Mouse (Mus musculus) cerebellum, adult 2 months (tissue): Measurements from ENCODE around the gene Medag. TPM values are rescaled to one million over a fixed set of nuclear protein-coding genes. Genes with fewer than 3 reads are reported as not detected.

Experiments
- DNase-seq, 2 experiments: peaks; one replicate each; pipeline ENCODE4 v3.0.0; 2021
- H3K27ac ChIP-seq: fragments of 200-500 bp; 2 replicates; pipeline ENCODE4 v1.5.1; 2012; ENCODE audit warnings: low read length, control low read depth, inconsistent platforms; ENCODE audit not compliant: insufficient read depth
- H3K27me3 ChIP-seq: fragments of 200-500 bp; 2 replicates; pipeline ENCODE4 v1.6.1; 2012; ENCODE audit warnings: inconsistent platforms, mild to moderate bottlenecking, low read length, moderate library complexity; ENCODE audit not compliant: control insufficient read depth, insufficient read depth
- H3K4me1 ChIP-seq: fragments of 200-500 bp; 2 replicates; pipeline ENCODE4 v1.6.1; 2011; ENCODE audit warnings: low read length; ENCODE audit not compliant: control insufficient read depth, insufficient read depth
- H3K4me3 ChIP-seq: fragments of 200-500 bp; replicated peaks from 2 replicates; pipeline ENCODE3; 2011; ENCODE audit warnings: mild to moderate bottlenecking, low read depth, low read length, control low read depth; ENCODE audit not compliant: insufficient read depth
- CTCF ChIP-seq: fragments of 200-500 bp; IDR thresholded peaks from 2 replicates; pipeline ENCODE4 v1.5.1; 2011; ENCODE audit warnings: low read depth, mild to moderate bottlenecking, control low read depth, low read length, moderate library complexity, borderline replicate concordance; ENCODE audit not compliant: insufficient read depth
- POLR2A ChIP-seq: fragments of 200-500 bp; IDR thresholded peaks from 2 replicates; pipeline ENCODE4 v1.6.1; 2011; ENCODE audit warnings: low read length, control low read depth, borderline replicate concordance; ENCODE audit not compliant: insufficient read depth
- WGBS: fragments of 180-500 bp; shearing (Covaris S2); methylation state at CpG from one replicate; pipeline ENCODE4 v1.1.7; 2018; 5-methylcytosine and 5-hydroxymethylcytosine counted together
- polyA plus RNA-seq: library from polyadenylated mRNA; depleted of rRNA; stranded (reverse); fragments of >200 nt; gene quantifications from 2 replicates; pipeline ENCODE4 v1.2.3, GENCODE M21; 2012

Medag gene
- polyA plus RNA-seq, 1 experiment = 14.2 TPM

DNA sequence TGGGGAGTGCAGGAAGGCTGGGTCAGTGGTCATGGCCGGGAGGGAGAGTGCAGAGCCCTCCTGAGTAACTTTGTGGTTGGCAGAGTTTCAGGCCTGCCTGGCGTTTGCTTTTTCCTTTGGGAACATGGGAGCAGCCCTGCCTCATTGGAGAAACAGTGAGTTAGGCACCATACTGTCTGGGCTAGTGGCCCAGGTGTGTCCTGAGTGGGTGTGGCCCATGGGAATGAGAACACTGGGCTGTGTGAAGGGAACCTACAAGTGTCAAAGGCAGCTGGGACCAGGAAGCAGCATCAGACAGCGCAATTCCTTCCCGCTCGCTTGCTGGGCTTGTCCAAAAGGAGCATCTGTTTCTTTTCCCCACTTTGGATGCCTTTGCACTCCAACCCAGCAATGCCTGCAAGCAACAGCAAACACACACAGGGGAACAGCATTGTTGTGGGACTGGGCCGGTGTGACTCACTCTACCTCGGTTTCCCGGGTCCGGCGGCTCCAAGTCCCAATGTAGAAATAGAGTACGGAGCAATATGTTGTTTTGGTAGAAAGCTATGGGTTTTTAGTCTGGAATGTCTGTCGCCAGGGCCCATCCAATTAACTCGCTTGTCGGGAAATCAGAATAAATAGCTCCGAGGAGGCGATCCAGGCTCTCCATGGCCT is 32.3 kb upstream of the Medag start:
- H3K4me1 ChIP-seq = peaks cover 4% of the 10 kb centered on the region
- no peaks in the 10 kb centered on the region for H3K27me3 ChIP-seq
- H3K4me3 ChIP-seq = no peak overlapping the region
- no peak for DNase-seq
- no peak overlapping the region for H3K27ac ChIP-seq
- 66% methylated on average over 16 of the region's 16 CpGs for whole genome bisulfite sequencing
- TF ChIP-seq POLR2A = no peak
- no peak for TF ChIP-seq CTCF

GRCm38 (mm10) chr5:149379861-149380260 is 31.7 kb upstream of the Medag start:
- no peaks in the 10 kb centered on the region for H3K27me3 ChIP-seq
- no peak overlapping the region for H3K27ac ChIP-seq
- DNase-seq = no peak
- TF ChIP-seq POLR2A (no peak), CTCF (no peak)
- WGBS = 65% methylated on average over 8 of the region's 8 CpGs
- H3K4me3 ChIP-seq = no peak overlapping the region
- no peaks in the 10 kb centered on the region; the same call in 1 of the 2 replicates for H3K4me1 ChIP-seq

- no peaks in the 10 kb centered on the region for H3K27me3 ChIP-seq
- 59% methylated on average over 8 of the region's 8 CpGs for WGBS
- H3K4me3 ChIP-seq = no peak overlapping the region
- no peak overlapping the region for H3K27ac ChIP-seq
- TF ChIP-seq CTCF (no peak), POLR2A (no peak)
- DNase-seq = peak in 1 of 2 experiments; percentile 14
- H3K4me1 ChIP-seq = no peaks in the 10 kb centered on the region; the same call in 1 of the 2 replicates
Measured at GRCm38 (mm10) chr5:149380388-149380916, 31.1 kb upstream of the Medag start.

GRCm38 (mm10) chr5:149381948-149382347 is 29.6 kb upstream of the Medag start:
- Histone ChIP-seq H3K27me3 (no peaks in the 10 kb centered on the region), H3K27ac (no peak overlapping the region), H3K4me1 (no peaks in the 10 kb centered on the region), H3K4me3 (no peak overlapping the region)
- no peak for TF ChIP-seq POLR2A
- TF ChIP-seq CTCF = no peak
- WGBS = 77% methylated on average over 4 of the region's 4 CpGs
- no peak for DNase-seq

- 76% methylated on average over 5 of the region's 5 CpGs for WGBS
- no peaks in the 10 kb centered on the region for H3K4me1 ChIP-seq
- H3K4me3 ChIP-seq = no peak overlapping the region
Measured at GRCm38 (mm10) chr5:149382601-149383000, 28.9 kb upstream of the Medag start.

DNA sequence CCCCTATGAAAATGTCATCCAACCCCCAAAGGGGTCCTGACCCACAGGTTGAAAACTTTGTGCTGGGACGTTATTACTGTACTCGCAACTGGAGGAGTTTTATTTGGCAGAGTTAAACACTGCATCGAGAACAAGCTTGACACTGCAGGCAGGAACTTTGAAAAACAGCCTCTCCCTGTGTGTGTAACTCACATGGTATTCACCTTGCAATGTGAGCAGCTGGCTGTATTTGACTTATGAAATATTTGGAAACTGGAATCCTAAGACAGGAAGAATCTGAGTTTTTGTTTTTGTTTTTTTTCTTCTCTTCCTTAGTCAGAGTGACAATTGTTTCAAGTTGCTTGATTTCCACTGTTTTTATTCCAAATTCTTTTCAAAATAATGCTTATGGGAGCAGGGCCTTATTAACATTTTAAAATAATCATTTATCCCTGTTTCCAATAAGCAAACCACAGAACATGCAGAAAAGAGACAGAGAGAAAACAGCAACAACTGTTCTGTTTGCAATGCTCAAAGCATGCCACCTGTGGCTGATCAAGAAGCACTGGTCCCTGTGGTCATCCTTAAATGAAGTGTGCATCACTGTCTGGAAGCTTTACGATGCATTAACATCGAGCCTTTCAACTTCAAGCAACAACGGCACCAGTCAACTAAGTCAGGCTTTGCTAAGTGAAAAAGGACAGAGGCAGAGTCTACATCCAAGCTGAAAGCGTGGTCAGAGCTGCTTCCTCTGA is 26.2 kb upstream of the Medag start:
- TF ChIP-seq POLR2A (no peak), CTCF (no peak)
- no peaks in the 10 kb centered on the region for H3K27me3 ChIP-seq
- DNase-seq = no peak
- WGBS = 92% methylated on average over 7 of the region's 7 CpGs
- H3K4me1 ChIP-seq = no peaks in the 10 kb centered on the region
- no peak overlapping the region for H3K4me3 ChIP-seq
- no peak overlapping the region for H3K27ac ChIP-seq

More at GRCm38 (mm10) chr5:149382601-149383000, 28.9 kb upstream of the Medag start:
- H3K27ac ChIP-seq = no peak overlapping the region
- H3K27me3 ChIP-seq = no peaks in the 10 kb centered on the region
- TF ChIP-seq CTCF (no peak), POLR2A (no peak)
- DNase-seq = no peak

DNA sequence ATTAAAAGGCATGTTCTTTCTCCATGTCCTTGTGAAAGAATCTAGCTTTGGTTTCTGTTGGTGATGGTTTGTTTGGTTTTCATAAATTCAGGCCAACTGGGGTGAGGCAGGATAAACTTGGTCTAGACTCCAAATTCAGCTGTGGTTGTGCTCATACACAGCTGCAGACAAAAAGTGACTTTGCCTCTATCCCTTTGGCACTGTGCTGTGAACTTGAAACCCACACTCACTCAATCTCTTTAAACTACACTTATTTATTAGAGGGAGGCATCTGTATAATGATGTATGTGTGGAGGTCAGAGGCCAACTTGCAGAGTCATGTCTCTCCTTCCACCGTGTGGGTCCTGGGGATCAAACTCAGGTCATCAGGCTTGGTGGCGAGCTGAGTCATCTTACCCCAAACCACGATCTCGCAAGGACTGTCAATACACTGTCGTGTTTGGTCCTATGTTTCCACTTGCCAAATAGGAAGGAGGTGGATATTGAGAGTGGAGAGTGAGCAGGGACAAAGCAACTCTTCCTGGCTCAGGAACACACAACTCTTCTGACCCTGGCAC is 25.2 kb upstream of the Medag start:
- no peaks in the 10 kb centered on the region for H3K4me1 ChIP-seq
- DNase-seq = no peak
- no peak overlapping the region for H3K27ac ChIP-seq
- H3K4me3 ChIP-seq = no peak overlapping the region
- WGBS = 86% methylated on average over 5 of the region's 5 CpGs
- no peaks in the 10 kb centered on the region for H3K27me3 ChIP-seq
- TF ChIP-seq CTCF (no peak), POLR2A (no peak)

GRCm38 (mm10) chr5:149388947-149389346 is 22.6 kb upstream of the Medag start:
- H3K27me3 ChIP-seq = no peaks in the 10 kb centered on the region
- no peak overlapping the region for H3K4me3 ChIP-seq
- H3K27ac ChIP-seq = no peak overlapping the region
- 77% methylated on average over 5 of the region's 5 CpGs for WGBS
- DNase-seq = no peak
- TF ChIP-seq CTCF (no peak), POLR2A (no peak)
- no peaks in the 10 kb centered on the region for H3K4me1 ChIP-seq
